Mouse (Mus musculus): ENCODE measurements at regions not wholly inside any gene's neighbourhood (a gene's known extent, or its start where the extent isn't known, plus 50 kb on each side); places are given as distances from the start of the nearest gene placed in this dataset.

DNA sequence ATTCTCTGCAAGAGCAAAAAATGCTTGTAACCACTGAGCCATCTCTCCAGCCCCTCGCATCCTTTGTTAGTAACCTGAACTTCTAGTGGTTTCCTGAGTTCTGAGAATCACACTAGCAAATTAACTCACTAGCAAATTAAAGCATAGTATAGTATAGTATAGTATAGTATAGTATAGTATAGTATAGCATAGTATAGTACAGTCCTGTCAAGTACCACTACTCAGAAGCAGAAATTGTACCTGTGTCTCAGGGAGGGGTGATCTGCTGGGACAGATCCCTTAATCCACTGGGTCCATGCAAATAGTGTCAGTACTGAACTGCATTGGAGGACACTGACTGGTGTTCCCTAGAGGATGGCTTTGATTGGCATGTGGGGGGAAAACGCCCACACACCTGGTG lies 76.2 kb downstream of the Dyrk2 start:
- TF ChIP-seq CTCF (IDR thresholded peaks at IDR 0.05; ENCODE audit: borderline replicate concordance, insufficient read depth, low read depth, low read length) (no peak), POLR2A (IDR thresholded peaks at IDR 0.05; ENCODE audit: borderline replicate concordance, insufficient read depth, low read length) (no peak)
